Mouse (Mus musculus): ENCODE measurements at regions not wholly inside any gene's neighbourhood (a gene's known extent, or its start where the extent isn't known, plus 50 kb on each side); places are given as distances from the start of the nearest gene placed in this dataset.

DNA sequence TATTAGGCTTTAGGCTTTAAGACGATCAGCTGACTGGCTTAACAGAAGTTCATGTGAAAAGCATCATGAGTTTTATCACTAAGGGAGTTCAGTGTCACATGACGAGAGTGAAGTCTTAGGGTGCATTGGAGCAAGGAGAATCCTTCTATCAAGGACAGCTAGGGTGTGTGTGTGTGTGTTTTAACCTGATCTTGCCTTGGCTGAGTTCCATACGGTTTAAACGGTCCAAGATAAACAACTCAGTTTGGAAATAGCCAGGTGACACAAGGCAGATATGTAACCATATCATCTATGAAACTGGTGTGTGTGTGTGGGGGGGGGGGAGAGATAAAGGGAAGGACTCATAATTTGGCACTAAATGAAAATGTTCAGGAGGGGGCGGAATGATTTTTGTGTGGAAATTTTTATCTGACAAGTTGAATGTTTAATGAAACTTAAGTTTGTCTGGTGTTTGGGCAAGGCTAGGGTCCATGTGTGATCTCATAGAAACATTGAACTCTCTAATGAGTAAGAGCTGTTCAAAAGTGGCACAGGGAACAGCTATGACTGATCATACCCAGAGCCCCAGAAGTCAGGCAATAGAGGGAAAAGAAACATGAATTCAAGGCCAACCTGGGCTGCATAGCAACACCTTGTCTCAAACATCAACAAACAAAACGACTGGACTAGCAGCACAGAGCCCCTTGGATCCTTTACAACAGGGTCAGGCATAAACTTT, 132.2 kb upstream of the Map3k1 start:
- DNase-seq (ENCODE audit: extremely low spot score), result no peak

DNA sequence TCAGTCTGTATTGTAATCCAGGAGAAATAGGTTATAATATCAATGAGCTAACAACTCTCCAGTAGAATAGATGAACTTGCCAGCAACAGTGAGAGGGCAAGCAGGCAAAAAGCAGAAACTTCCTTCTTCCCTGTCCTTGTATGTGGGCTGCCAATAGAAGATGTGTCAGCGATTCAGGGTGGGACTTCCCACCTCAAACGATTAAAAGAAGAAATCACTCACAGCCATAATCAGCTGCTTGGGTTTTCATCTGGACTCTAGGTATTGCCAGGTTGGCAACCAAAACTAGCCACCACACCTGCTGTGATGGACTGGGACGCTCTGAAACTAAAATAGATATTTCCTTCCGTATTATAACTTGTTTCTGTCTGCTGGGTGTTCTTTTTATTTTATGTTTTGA, 133.2 kb upstream of the Map3k1 start:
- no peak for DNase-seq (ENCODE audit: extremely low spot score)

DNA sequence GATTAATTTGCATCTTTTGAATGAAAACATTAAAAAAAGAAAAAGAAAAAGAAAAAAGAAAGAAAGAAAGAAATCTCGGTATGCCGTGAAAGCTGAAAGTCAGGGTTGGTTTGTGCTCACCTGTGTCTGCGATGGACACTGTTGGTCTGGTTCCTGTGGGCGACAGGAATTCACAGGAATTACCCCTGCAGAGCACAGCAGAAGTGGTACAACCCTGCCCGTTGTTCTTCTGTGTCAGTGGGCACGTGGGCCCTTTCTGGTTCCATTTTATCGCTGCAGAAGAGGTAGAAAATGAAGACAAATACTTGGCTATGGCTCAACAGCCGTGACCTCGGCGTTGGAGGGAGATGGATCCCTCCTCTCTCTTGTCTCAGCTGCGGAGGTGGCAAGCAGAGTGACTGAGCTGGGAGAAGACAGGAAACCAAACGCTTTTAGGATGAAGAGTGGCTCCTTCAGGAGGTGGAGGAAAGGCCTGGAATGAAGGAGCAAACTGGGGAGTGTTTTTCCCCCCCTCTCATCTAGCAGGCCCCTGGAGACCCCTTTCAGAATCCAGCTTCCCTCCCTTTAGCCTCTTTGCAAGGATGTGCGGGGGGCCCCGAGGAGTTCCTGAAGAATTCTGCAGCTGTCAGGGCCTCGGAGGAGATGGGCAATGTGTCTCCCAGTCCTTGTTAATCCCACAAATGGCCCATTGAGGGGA, 134.7 kb upstream of the Map3k1 start:
- no peak for DNase-seq (ENCODE audit: extremely low spot score)

DNA sequence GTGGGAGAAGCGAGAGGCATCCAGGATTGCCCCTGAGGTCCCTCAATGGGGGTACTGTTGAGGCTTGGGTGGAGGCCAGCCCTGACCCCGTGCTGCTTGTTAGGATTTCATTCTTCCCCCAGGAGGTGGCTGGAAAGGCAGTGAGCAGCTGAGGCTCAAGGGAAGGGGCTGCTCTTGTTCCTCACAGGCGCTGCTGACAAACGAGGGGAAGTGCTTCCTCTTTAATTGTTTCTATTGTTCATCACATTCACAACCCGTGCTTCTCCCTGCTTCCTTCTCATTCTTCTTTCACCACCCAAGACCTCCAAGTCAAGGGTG, 135.3 kb upstream of the Map3k1 start:
- no peak for DNase-seq (ENCODE audit: extremely low spot score)

DNA sequence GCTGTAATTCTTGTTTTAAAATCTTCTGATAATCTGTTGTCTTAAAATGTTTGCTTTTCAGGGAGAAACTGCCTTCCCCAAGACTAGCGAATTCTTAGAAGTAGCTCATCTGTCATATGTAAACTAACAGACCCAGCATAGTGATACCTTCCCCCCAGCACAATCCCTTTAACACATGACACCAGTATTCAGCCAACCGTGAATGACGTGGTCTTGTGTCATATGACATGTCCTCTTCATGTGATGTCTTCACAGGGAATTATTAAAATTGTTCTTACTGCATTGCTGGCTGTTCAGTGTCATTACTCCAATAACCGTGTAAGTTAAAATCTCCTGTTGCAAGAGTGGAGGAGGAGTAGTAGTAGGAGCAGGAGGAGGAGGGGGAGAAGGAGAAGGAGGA, 137.5 kb upstream of the Map3k1 start:
- DNase-seq (ENCODE audit: extremely low spot score), result no peak

DNA sequence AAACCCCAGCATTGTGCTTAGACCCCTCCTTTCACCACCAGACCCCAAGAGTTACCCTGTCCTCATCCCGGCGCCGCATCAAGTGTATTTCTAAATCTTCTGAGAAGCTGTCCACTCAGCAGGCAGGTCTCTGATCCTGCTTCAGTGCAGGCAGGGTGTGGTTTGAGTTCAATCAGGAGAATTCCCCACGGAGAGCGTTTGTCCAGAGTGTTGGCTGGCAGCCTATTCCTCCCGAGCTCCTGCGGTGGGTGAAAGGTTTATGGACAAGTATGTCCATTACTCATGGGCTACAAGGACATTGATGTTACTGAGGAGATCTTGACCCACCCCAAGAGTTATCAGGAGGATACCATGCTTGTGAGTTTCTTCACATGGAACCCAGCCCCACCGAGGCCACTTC, 138.0 kb upstream of the Map3k1 start:
- no peak for DNase-seq (ENCODE audit: extremely low spot score)

DNA sequence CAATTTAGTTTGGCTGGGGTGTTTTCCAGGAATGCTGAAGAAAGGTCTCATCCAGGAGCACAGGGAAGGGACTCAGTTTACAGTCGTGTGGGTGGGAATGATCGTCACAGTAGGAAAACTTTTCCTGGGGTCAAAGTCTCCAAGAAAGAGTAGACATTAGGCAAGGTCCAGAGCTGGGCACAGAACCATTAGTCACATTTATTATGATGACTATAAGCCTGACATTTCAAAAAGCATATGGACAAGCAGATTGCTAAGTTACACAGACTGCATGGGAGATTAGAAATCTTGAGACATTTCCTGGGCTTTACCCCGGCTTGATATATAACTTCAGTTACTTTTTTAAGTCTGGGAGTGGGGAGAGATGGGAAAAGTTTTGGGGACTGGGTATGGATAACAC, 139.6 kb upstream of the Map3k1 start:
- no peak for DNase-seq (ENCODE audit: extremely low spot score)

DNA sequence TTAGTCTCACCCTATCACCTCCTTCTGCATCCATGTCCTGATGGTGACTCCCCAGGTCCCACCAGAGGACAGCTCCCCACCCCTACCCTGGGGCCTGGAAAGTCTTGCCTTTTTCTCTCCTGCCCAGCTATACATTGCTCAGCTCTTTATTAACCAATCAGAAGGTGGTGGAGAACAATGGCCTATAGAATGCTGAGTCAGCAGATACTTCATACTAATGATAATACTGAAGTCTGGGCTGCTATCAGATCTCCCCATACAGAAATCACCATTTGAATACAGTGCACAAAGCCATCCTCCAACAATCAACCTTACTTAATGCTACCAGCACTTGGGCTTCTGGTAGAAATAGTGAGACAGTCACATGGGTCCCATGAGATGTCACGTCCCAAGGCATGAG, 141.2 kb upstream of the Map3k1 start:
- DNase-seq (ENCODE audit: extremely low spot score), result no peak

DNA sequence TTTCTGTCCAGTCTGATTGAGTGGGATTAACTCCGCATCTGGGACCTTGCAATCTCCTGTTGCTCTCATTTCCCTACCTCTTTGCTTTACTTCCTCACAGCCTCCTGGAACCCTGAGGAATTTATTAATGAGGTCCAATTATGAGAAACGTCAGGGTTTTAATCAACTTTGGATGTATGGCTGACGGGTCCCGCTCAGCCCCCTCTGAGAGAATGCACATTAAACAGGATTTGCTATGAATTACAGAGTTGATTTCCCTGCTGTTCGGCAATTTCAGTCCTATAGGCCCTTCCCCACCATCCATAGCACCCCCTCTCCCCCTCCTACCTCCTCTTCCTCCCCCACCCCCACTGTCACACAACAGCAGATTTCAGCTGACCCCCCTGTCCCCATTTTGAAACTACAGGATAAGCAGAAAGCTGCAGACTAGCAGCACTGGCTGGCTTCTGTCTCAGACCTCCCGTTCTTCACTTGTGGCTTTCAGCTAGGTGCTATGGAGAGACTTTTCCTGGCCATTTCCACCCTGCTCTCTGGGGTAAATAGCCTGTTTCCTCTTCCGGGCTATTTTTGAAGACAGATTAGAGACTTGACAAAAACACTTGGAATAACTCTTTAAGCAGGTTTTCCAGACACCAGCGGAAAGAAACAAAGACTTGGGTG, 145.2 kb upstream of the Map3k1 start:
- DNase-seq (ENCODE audit: extremely low spot score), result no peak

DNA sequence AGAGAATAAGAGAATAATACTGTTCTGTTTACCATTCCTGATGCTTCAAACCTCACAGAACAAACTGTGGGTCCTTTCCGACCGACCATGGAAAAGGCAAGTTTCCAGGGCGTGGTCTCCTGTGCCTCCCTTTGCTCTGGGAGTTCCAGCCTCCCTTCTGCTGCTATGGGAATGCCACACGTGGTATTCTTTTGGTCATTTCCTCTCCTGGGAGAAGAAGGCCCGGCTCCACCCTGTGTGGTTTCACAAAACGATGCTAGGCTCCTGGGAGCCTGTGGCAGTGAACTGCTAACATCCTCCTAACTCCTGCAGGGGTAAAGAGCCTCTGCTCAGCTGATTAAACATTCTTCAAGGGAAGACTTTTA, 145.7 kb upstream of the Map3k1 start:
- DNase-seq (ENCODE audit: extremely low spot score), result peak; percentile 22

DNA sequence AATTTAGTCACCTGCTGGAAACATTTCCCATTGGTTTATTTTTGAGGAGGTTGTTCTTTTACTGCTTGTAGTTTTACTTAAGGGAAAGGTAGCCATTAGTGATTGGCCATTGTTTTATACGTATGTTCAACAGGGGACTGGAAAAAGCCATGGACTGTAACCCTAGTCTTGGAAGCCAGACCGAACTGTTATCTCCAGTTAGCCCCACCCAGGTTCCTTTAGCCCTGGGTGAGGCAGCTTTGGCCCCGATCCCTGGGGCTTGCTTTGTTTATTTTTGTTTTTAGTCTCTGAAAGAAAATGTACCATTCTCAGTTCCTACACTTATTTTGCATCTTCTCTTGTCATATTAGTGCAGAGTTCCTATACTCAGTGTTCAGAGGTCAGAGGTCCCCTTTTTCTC, 148.3 kb upstream of the Map3k1 start:
- DNase-seq (ENCODE audit: extremely low spot score), result no peak

DNA sequence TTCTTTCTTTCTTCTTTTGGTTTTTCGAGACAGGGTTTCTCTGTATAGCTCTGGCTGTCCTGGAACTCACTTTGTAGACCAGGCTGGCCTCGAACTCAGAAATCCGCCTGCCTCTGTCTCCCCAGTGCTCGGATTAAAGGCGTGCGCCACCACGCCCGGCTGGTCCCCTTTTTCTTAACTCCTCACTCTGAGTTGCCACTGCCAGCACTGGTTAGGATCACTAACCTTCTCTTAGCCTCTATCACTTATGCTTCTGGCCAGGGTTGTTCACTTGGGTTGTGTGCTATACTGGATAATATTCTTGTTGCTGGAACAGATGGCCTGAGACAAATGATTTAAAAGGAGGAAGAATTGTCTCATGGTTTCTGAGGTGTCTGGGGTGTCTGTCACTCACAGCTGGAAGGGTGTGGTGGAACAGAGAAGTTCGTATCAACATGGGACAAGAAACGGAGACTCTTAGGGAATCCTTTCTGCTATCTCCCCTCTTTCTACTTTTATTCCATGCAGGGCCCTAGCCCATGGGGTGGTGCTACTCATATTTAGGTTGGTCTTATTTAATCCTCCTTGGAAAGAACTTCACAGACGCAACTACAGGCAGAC, 149.0 kb upstream of the Map3k1 start:
- DNase-seq (ENCODE audit: extremely low spot score), result no peak

DNA sequence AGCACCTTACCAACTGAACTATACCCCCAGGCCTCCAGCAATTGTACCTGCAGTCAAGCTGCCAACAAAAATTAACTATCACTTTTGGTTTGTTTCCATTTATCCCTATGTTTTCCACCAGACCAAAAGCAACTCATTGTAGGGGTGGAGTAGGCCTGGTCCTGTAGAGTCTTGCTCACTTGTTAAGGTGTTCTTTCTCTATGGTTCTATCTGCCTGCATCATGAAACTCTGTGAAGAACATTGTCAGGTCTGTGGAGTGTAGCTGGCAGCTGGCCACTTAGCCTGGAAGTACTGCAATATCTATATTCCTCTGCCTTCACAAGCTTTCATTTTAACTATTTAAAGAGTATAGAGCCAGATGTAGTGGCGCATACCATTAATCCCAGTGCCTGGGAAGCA, 149.6 kb upstream of the Map3k1 start:
- no peak for DNase-seq (ENCODE audit: extremely low spot score)

DNA sequence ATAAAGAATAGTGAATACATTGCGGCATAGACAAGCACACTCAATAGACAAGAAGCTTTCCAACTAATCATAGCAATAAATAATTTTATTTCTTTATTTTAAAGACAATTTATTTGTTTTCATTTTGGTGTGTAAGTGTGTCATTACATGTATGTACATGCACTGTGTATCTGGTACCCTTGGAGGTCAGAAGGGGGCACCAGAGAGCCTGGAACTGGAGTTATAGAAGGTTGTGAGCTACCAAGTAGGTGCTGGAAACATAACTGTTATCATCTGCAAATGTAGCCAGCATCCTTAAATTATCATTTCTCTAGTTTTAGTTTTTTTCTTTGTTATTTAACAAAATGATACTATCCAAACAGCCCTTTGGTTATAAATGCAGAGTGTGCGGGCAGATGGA, 151.2 kb upstream of the Map3k1 start:
- no peak for DNase-seq (ENCODE audit: extremely low spot score)

DNA sequence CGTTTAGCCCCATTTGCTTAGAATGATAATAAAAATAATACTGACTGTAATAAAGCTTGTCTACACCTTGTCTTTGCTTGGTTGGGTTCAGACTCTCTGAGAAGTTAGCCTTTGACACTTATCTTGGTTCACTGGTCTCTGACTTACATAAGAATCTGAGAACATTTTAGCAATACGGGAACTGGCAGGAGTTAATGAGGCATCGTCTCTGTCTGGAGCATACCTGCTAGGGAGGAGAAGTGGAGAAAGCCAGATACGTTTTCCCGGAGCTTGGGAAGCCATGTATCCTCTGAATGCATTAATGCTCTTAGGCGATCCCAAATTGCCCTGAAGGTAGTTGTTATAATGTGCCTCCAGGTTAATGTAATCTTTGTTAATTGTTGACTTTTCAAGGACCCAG, 152.6 kb upstream of the Map3k1 start:
- DNase-seq (ENCODE audit: extremely low spot score), result no peak

DNA sequence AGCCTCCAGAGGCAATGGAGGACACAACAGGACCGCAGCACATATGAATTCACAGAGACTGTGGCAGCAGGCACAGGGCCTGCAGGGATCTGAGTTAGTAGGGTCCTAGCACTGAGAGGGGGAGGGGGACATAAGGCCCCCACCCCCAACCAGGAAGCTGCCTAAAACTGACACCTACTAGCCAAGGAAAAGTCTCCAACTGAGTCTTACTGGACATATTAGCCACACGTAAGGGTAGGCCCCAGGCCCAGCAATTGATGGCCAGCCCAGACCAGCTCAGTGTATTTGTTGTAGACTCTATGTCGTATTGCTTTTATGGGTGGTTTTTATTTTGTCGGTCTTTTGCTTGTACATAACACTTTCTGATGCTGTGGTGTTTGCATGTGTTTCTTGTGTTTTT, 153.4 kb upstream of the Map3k1 start:
- DNase-seq (ENCODE audit: extremely low spot score), result no peak

DNA sequence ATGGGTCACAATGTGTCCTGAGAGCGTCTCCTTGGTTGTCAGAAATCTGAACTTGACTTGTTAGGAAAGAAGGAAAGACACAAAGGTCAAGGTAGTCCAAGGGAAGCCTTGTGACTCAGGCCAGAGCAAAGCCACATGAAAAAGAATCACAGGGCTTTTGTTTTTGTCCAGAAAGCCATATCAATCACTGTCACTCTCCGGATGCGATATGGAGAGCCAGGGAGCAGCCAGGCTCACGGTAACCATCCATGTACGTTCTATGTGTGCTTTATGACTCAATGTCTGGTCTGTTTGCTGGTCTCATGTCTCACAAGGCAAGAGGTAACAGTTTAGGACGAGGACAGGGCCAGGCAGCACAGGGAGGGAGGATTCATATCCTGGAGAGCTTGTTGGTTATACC, 157.3 kb upstream of the Map3k1 start:
- DNase-seq (ENCODE audit: extremely low spot score), result no peak

DNA sequence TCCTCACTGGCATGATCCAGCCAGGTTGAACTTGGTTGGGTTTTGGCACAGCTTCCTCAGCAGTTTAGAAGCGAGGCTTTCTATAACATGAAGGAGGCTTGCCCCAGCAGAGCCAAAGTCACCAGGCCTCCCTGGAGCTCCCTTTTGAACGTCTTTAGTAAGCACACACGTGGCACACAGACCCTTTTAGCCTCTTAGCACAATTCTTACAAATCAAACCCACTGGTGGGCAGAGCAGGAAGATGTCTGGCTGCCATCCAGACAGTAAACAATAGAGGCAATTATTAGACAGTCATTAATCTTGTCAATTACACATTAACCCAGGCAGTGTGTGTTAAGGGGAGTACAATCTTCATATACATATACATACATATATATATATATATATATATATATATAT, 157.8 kb upstream of the Map3k1 start:
- DNase-seq (ENCODE audit: extremely low spot score), result no peak

DNA sequence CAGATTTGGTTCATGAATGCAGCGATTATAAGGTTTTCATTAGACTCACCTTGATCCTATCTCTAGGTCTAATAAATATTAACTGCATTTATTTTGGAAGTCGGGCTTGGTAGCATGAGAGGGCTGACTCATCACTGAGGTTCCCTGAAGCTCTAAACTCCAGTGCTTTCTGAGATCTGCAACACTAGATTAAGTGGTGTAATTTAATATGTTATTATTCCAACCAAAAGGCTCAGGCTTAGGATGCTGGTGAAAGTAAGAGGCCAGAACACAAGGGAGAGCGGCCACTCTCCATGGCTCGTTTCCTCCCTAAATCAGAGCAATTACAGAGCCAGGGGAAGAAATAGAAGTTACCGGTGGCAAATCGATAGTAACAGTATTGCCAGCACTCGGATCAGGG, 159.4 kb upstream of the Map3k1 start:
- DNase-seq (ENCODE audit: extremely low spot score), result no peak

DNA sequence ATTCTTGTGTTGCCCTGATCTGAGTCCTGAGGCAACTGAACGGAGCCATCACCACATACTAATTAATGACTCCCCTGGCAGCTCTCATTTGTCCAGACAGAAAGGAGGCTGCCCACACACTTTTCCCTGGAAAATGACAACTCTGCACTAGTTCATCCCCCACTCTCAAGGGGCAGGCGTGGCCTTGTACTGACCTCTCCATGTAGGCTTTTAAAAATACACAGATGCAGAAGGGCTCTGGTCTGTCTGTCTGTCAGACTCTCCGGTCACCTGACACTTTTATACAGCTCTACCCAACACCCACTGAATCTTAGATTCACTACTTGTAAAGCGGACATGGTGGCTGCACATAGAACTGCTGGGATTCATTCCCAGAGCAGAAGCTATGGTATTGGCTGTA, 165.5 kb upstream of the Map3k1 start:
- DNase-seq (ENCODE audit: extremely low spot score), result peak; percentile 16

DNA sequence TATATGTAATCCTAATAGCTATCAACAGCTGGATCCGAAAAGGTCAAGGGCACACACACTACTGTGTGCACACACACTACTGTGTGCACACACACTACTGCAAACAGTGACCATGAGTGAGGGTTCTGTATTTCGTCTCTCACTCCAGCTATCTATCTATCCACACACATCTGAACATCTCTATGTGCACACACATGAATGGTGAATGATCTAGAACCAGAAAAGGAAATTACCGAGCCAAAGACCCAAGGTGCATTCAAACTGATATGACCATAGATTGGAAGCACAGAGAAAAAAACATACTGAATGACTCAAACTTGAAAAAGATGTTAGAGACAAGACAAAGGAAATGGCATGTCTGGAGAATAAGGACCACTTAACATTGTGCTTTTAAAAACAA, 166.8 kb upstream of the Map3k1 start:
- no peak for DNase-seq (ENCODE audit: extremely low spot score)

DNA sequence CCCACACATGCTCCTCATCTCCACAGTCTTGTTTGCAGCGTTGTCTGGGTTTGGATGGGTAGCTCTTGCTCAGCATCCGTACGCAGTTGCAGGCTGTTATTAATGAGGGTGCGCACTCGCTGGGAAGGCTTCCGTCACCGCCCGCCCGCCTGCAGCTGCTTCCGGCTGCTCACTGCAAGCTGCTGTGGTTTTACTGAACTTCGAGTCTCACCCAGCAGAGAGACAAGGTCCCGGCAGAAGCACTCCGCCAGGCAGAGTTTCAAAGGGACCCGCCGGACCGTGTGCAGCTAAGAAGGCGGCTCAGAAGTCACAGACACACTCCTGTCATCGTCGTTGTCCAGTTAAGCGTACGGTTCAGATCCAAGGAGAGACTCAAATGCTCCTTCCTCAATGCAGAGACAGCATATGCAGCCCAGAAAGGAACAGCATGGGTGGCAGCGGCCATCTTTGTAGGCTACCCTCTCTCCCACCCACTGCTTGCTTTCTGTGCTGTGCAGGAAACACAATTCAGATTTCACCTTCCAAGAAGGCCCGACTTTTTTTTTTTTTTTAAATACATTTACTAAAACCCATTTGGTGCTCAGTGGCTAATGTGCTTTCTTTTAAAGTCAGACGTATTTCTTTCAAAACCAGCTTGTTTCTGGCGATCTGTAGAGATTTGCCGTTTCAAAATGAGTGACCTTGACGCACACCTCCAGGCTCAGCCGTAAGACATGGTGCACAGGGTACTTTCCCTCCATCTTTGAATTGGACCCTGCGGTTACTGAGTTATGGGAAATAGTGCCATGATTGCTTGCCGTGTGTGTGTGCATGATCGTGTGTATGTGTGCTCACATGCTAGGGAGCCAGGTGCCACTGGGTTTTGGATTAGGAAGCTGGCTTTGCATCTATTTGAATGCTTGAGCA, 169.2 kb upstream of the Map3k1 start:
- no peak for DNase-seq (ENCODE audit: extremely low spot score)
